ENCODE assay signal across 9 mouse cellular contexts in genomic region chr9:123928118-123928758, GRCm38 (mm10). TPM values are rescaled to one million over a fixed set of nuclear protein-coding genes. Genes with fewer than 3 reads are reported as not detected.
DNase-seq lines count a peak whose midpoint lies in the region; ATAC-seq and TF ChIP-seq lines count a peak whose summit lies in the region.
"Had no signal": no experiment of that assay in that cellular context is flagged by ENCODE, and none has a peak within 500 bp of the region (broad histone marks: within the 10 kb centered on the region; RNA-seq: fewer than 3 reads in every experiment).

No protein-coding gene starts in this region.

- TF ChIP-seq CTCF in forebrain, postnatal 0 days (IDR thresholded peaks at IDR 0.05; ENCODE audit: low read depth), result no peak

- no peak for ATAC-seq in kidney, embryonic 14.5 days (ENCODE audit: low FRiP score, low TSS enrichment)
- no peak for ATAC-seq in embryonic facial prominence, embryonic 14.5 days (ENCODE audit: low read depth)
- ATAC-seq in forebrain, postnatal 0 days, result no peak

- H3K9me3 ChIP-seq in kidney, embryonic 14.5 days (ENCODE audit: control insufficient read depth, low read length), result no peaks in the 10 kb centered on the region
- H3K9me3 ChIP-seq in embryonic facial prominence, embryonic 14.5 days (ENCODE audit: control insufficient read depth, low read length), result no peaks in the 10 kb centered on the region
- no peaks in the 10 kb centered on the region for H3K9me3 ChIP-seq in forebrain, postnatal 0 days (ENCODE audit: low read length)
- H3K9me3 ChIP-seq: midbrain, embryonic 12.5 days had no signal

- no peak overlapping the region for H3K4me3 ChIP-seq in kidney, embryonic 14.5 days (ENCODE audit: low read length)
- no peak overlapping the region for H3K4me3 ChIP-seq in embryonic facial prominence, embryonic 14.5 days (ENCODE audit: low read depth, low read length)
- H3K4me3 ChIP-seq in forebrain, postnatal 0 days (ENCODE audit: low read depth, low read length), result no peak overlapping the region
- H3K4me3 ChIP-seq: midbrain, embryonic 12.5 days had no signal

- H3K4me1 ChIP-seq in kidney, embryonic 14.5 days (ENCODE audit: control insufficient read depth, insufficient read depth, low read length), result no peaks in the 10 kb centered on the region
- H3K4me1 ChIP-seq in embryonic facial prominence, embryonic 14.5 days (ENCODE audit: control insufficient read depth, insufficient read depth, low read length), result peaks cover 6% of the 10 kb centered on the region; the same call in 1 of the 2 replicates
- no peaks in the 10 kb centered on the region for H3K4me1 ChIP-seq in forebrain, postnatal 0 days (ENCODE audit: insufficient read depth)

- no peaks in the 10 kb centered on the region for H3K36me3 ChIP-seq in kidney, embryonic 14.5 days (ENCODE audit: control insufficient read depth, insufficient read depth, low read length)
- no peaks in the 10 kb centered on the region for H3K36me3 ChIP-seq in embryonic facial prominence, embryonic 14.5 days (ENCODE audit: control insufficient read depth, insufficient read depth, low read length)
- H3K36me3 ChIP-seq in forebrain, postnatal 0 days (ENCODE audit: insufficient read depth), result no peaks in the 10 kb centered on the region
- H3K36me3 ChIP-seq: midbrain, embryonic 12.5 days had no signal

- no peak overlapping the region for H3K4me2 ChIP-seq in kidney, embryonic 14.5 days (replicated peaks; ENCODE audit: low read depth, low read length)
- H3K4me2 ChIP-seq in embryonic facial prominence, embryonic 14.5 days (ENCODE audit: low read depth, low read length), result 0 out of 2 replicates have a peak overlapping the region, but pooled peaks have one; percentile 12
- no peak overlapping the region for H3K4me2 ChIP-seq in forebrain, postnatal 0 days (ENCODE audit: low read depth)
- H3K4me2 ChIP-seq: midbrain, embryonic 12.5 days had no signal

- H3K27me3 ChIP-seq in kidney, embryonic 14.5 days (ENCODE audit: control insufficient read depth, insufficient read depth, low read length), result no peaks in the 10 kb centered on the region
- peaks cover 7% of the 10 kb centered on the region for H3K27me3 ChIP-seq in embryonic facial prominence, embryonic 14.5 days (replicated peaks; ENCODE audit: control insufficient read depth, insufficient read depth, low read length)
- H3K27me3 ChIP-seq in forebrain, postnatal 0 days (ENCODE audit: insufficient read depth, low read length), result no peaks in the 10 kb centered on the region

- H3K9ac ChIP-seq in kidney, embryonic 14.5 days (ENCODE audit: low read depth, low read length), result no peak overlapping the region
- no peak overlapping the region for H3K9ac ChIP-seq in embryonic facial prominence, embryonic 14.5 days (ENCODE audit: low read depth, low read length)
- H3K9ac ChIP-seq in forebrain, postnatal 0 days, result no peak overlapping the region
- H3K9ac ChIP-seq: midbrain, embryonic 12.5 days had no signal

- 67% methylated on average over 12 of the region's 12 CpGs for WGBS in kidney, embryonic 14.5 days
- 34% methylated on average over 12 of the region's 12 CpGs for WGBS in embryonic facial prominence, embryonic 14.5 days
- 78% methylated on average over 12 of the region's 12 CpGs for WGBS in forebrain, postnatal 0 days

- H3K27ac ChIP-seq in kidney, embryonic 14.5 days (ENCODE audit: low read depth, low read length), result no peak overlapping the region
- H3K27ac ChIP-seq in embryonic facial prominence, embryonic 14.5 days (replicated peaks; ENCODE audit: low read depth, low read length), result no peak overlapping the region
- H3K27ac ChIP-seq in forebrain, postnatal 0 days (ENCODE audit: low read depth, low read length), result no peak overlapping the region
- H3K27ac ChIP-seq: midbrain, embryonic 12.5 days had no signal

- DNase-seq in kidney, adult 9 months, result peak; percentile 14
- peak; percentile 26 for DNase-seq in embryonic facial prominence, embryonic 14.5 days (ENCODE audit: low spot score)
- peak; percentile 58 to 64 for DNase-seq in lung, postnatal 4 days
- DNase-seq in thymus, postnatal 10 days (ENCODE audit: low spot score in 2 of 2), result peak; percentile 52 to 54
- DNase-seq in frontal cortex, postnatal 10 days (ENCODE audit: low spot score in 2 of 2), result no peak
- no peak for DNase-seq in gastrocnemius, postnatal 4 days (ENCODE audit: low spot score in 2 of 2)
- no peak for DNase-seq in forebrain, postnatal 0 days

RNA-seq across cellular contexts. Expression of gene Ccr1, which starts 40.3 kb away (rescaled TPM):
- polyA plus RNA-seq in kidney, embryonic 14.5 days (2014; fragmentation: Nextera tagmentation; extraction: Ambion mirVana), result 1.8 and 2.9 TPM in 2 replicates
- polyA plus RNA-seq in embryonic facial prominence, embryonic 14.5 days (2014; fragmentation: Nextera tagmentation; extraction: Ambion mirVana), result 4.7 and 5.0 TPM in 2 replicates
- 1 to 10 TPM; 3.7 to 4.2 TPM for total RNA-seq in gastrocnemius, postnatal 4 days (2021)
- 0.38 and 1.1 TPM in 2 replicates for total RNA-seq in forebrain, postnatal 0 days (2014; rRNA removed)
- 0.76 and 0.77 TPM in 2 replicates for polyA plus RNA-seq in forebrain, postnatal 0 days (2015; fragmentation: Nextera tagmentation; extraction: Ambion mirVana)

RNA-seq across cellular contexts. Expression of gene Ccr1l1, which starts 50.0 kb away (rescaled TPM):
- polyA plus RNA-seq in kidney, embryonic 14.5 days (2014; fragmentation: Nextera tagmentation; extraction: Ambion mirVana), result not detected in 2 replicates
- not detected in 2 replicates for polyA plus RNA-seq in embryonic facial prominence, embryonic 14.5 days (2014; fragmentation: Nextera tagmentation; extraction: Ambion mirVana)
- not detected for total RNA-seq in gastrocnemius, postnatal 4 days (2021)
- not detected in 2 replicates for total RNA-seq in forebrain, postnatal 0 days (2014; rRNA removed)
- not detected in 2 replicates for polyA plus RNA-seq in forebrain, postnatal 0 days (2015; fragmentation: Nextera tagmentation; extraction: Ambion mirVana)
- polyA plus RNA-seq: midbrain, embryonic 12.5 days had no signal

Comparison
In these comparisons a context has a peak if more than half of its experiments do, and no peak if none do; other contexts are left out.
1. DNase-seq: peak in kidney, adult 9 months (single experiment), embryonic facial prominence, embryonic 14.5 days (single experiment), lung, postnatal 4 days (2 of 2) and thymus, postnatal 10 days (2 of 2); none in frontal cortex, postnatal 10 days (0 of 2), gastrocnemius, postnatal 4 days (0 of 2) and forebrain, postnatal 0 days (single experiment).